Mouse (Mus musculus): ENCODE results near the gene Tmem136.

Gene Tmem136

DNA sequence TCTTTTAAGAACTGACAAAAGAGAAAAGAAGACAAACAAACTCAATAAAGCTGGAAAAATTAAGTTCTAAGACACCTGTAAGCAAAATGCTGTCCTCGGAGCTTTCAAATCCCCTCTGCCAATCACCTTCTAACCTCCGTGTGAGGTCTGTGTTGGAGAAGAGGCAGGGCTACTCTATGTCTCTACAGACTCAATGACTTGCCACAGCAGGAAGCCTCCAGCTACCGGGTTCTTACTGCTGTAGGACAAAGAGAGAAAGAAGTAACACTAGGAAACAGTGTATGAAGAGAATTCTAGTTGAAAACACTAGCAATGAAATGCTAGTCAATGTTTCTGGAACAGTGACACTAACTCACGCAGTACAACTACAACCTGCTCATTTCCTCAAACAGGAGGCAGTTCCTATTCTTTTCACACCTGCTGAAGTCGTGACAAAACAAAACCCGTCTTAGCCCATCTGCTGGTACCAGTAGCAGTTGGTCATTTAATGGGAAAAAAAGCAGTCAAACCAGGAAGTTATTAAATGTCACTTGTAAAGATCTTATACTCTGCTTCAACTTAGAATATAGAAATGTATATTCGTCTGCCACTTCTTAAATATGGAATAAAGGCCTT lies 32.8 kb downstream of the Tmem136 start:
- in situ Hi-C loops (cut with MseI, MboI), result no loop called here

DNA sequence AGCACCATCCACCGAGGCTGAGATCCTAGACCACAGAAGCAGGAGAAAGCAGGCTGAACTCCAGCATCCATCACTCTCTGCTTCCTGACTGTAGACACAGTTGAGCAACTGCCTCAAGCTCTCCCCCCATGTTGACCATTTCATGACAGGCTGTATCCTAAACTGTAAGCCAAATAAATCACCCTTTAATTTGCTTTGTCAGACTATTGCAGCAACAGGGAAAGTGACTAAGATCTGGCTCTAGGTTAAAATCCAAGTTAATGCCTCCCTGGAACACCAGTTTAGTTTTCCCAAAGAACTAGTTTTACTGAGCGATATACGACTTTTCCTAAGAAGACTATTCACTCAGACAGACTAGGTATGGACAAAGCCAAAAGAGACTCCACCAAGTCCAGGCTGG lies 37.7 kb downstream of the Tmem136 start:
- in situ Hi-C loops (cut with MseI, MboI), result no loop called here

DNA sequence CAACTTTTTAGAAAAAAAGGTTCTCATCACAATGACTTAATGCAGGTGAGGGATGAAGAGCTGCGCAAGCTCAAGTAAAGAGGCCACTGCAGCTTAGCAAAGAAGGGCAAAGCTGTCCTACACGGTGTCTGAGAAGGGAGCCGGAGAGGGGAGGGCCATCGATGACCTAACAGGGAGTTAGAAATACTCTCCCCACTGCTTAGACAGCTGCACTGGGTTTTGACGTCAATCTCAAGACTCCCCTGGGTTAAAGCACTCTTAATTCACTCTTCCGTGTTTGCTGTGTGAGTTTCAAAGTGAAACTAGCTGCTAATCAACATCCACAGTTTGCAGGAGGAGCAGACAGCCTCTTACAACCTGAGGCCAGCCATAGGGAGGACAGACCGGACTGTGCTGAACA lies 40.2 kb downstream of the Tmem136 start:
- in situ Hi-C loops (cut with MseI, MboI), result no loop called here

DNA sequence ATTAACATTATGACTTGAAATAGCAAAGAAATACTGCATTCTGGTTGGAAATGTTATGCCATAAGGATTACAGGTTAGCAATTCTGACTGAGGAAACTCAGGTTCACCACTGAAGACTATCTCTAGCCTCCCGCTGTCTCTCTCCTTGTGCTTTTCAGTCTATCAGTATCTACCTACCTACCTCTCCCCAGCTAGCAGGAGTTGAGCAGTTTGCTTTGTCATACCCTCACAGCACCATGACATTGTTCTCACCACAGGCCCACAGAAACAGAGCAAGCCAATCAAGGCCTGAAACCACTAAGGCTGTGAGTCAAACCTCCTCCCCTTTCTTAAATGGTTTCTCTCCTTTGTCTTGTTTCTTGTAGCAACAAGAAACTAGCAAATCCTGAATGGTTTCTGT lies 41.8 kb downstream of the Tmem136 start:
- in situ Hi-C loops (cut with MseI, MboI), result no loop called here

DNA sequence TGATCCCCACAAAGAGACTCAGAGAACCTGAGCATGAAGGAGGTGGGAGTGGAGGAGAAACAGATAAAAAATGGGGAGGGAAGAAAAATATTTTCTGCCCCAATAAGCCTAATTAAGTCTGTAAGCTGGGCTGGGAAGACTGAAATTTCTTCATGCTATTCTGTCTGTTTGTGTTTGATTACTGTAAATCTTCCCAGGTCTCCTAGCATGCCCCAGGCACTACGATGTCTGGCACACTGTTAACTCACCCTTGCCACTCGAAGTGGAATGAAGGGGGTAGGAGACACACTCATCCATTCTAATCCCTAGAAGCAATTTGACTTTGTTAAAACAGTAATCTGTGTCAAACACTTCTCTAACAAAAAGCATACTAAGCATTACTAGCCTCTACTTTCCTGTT lies 44.6 kb downstream of the Tmem136 start:
- in situ Hi-C loops (cut with MseI, MboI), result no loop called here

DNA sequence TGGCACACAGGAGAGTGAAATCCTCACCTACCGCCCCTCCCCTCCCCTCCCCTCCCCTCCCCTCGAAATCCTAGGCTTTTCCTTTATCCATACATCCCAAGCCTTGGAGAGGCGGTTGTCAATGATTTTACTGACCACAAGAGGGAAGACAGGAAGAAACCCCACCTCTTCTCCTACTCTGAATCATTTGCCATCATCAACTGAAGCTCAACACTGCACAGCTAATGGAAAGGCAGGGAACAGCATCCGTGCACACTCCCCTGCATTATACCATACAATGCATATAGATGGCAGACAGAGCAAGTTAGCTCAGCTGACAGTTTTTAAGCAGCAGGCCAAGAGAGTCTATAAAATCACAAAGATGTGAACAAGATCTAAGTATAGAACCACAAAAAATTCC lies 45.2 kb downstream of the Tmem136 start:
- in situ Hi-C loops (cut with MseI, MboI), result no loop called here

DNA sequence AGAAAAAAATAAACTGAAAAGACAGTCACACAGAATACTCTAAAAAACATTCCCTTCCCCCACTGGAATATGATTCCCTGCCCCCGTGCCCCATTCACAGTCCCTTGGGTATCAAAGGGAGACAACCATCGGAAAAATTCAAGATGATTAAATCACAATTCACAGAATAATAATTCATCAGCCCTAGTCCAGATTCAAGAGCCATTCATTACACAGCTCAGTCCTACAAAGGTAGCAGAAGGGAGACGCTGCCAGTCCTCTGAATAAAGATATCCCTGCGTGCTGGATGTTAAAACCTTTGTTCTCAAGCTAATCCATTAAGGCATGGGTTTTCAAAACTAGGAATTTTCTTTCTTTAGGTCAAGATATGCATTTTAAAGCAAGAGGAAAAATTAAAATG lies 45.8 kb downstream of the Tmem136 start:
- in situ Hi-C loops (cut with MseI, MboI), result no loop called here

DNA sequence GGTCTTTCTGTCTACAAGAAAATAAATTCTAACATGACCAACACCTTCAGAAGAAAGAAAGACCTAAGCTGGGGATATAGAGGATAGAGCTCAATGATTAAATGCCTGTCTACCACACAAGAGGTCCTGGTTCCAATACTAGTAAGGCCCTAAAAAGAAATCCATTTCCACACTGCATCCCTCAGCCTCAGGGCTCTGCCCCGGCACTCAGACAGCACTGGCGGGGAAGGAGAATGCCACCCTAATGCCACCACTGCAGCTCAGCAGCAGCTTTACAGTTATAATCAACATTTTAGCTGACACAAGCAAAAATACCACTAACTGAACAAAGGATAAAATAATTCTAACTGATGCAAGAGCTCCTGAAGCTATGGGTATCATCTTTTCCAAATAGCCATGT lies 46.2 kb downstream of the Tmem136 start:
- in situ Hi-C loops (cut with MseI, MboI), result no loop called here

DNA sequence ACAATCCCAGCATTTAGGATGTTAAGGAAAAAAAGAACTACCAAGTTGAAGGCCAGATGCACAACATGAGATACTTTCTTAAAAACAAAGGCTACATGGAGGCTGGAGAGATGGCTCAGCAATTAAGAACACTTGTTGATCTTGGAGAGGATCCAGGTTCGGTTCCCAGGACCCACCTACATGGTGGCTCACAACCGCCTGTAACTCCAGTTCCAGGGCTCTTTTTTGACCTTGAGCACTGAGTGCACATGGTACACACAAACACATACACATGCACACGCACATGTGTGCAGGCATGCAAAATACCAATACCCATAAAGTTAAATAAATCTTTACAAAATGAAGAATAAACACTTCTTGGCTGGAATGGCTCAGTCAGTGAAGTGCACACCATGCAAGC lies 48.5 kb downstream of the Tmem136 start:
- in situ Hi-C loops (cut with MseI, MboI), result no loop called here

DNA sequence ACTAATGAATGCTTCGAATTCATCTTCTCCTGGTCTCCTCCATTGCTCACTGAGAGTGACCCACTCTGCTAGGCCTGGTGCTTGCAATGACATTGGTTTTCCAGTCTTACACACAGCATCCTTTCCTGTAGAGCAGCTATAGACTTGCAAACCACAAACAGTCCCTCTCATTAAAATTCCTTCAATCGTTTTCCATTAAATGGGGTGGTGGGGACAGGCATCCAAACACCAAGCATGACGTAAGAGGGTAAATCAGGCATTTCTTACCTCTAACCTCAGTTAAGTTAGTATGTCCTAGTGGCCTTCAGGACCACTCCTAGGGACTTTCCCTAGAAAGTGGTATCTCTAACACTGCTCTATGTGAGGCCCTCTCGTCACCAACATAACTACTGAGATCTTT lies 51.1 kb downstream of the Tmem136 start:
- in situ Hi-C loops (cut with MseI, MboI), result no loop called here

DNA sequence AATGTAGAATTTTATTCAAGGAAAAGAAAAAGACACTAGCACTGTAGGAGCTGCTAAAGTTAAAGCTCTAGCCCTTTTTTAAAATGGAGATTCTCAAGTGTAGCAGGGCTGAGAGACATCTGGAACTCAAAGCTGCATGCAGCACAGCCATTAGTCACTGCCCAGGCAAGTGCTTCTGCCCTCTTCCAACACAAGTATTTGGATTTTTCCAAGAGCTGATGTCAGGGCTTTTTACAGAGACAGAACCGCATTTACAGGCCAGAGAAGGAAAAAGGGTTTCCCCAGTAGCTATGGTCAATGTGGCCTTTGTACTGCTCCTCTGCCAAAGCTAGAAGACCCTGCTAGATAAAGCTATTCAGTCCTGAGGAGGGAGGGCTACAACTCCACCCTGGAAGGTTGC lies 54.8 kb downstream of the Tmem136 start:
- in situ Hi-C loops (cut with MseI, MboI), result no loop called here

Measured in mouse trophoblast stem cell (cell line).